Mouse (Mus musculus) heart, embryonic 11.5 days (tissue): Measurements from ENCODE around the gene Rab13. TPM values are rescaled to one million over a fixed set of nuclear protein-coding genes. Genes with fewer than 3 reads are reported as not detected.
A peak's percentile ranks its signal among the peaks of the same experiment; 100 is the strongest.

Source experiments
- ATAC-seq: fragments of 200-750 bp; cut with Nextera tagmentation; replicated peaks from 2 replicates; pipeline ENCODE4 v1.8.0; 2017; ENCODE audit warnings: moderate library complexity; ENCODE audit not compliant: insufficient number of reproducible peaks, low FRiP score, low TSS enrichment
- H3K27ac ChIP-seq: fragments of 300-500 bp; sonication (generic); 2 replicates; pipeline ENCODE4 v1.5.1; 2014; ENCODE audit warnings: mild to moderate bottlenecking, low read depth, low read length
- H3K27me3 ChIP-seq: fragments of 300-500 bp; sonication (generic); 2 replicates; pipeline ENCODE4 v1.6.1; 2014; ENCODE audit warnings: mild to moderate bottlenecking, low read length, mixed read lengths; ENCODE audit not compliant: control insufficient read depth, insufficient read depth
- H3K36me3 ChIP-seq: fragments of 300-500 bp; sonication (generic); 2 replicates; pipeline ENCODE4 v1.6.1; 2014; ENCODE audit warnings: mild to moderate bottlenecking, low read length, moderate library complexity, mixed read lengths; ENCODE audit not compliant: control insufficient read depth, insufficient read depth
- H3K4me1 ChIP-seq: fragments of 300-500 bp; sonication (generic); 2 replicates; pipeline ENCODE4 v1.6.1; 2014; ENCODE audit warnings: low read length; ENCODE audit not compliant: control insufficient read depth, insufficient read depth
- H3K4me2 ChIP-seq: fragments of 300-500 bp; sonication (generic); 2 replicates; pipeline ENCODE4 v1.6.1; 2014; ENCODE audit warnings: mild to moderate bottlenecking, moderate library complexity
- H3K4me3 ChIP-seq: fragments of 300-500 bp; sonication (generic); 2 replicates; pipeline ENCODE4 v1.5.1; 2014; ENCODE audit warnings: low read depth, low read length
- H3K9ac ChIP-seq: fragments of 300-500 bp; sonication (generic); 2 replicates; pipeline ENCODE4 v1.6.1; 2014; ENCODE audit warnings: mild to moderate bottlenecking, low read depth, low read length, moderate library complexity
- H3K9me3 ChIP-seq: fragments of 300-500 bp; sonication (generic); replicated peaks from 2 replicates; pipeline ENCODE4 v1.6.1; 2016; ENCODE audit warnings: low read length; ENCODE audit not compliant: control insufficient read depth
- WGBS: fragments of 180-500 bp; shearing (Covaris S2); extraction: QIAGEN DNeasy Blood & Tissue Kit; methylation state at CpG from one replicate; pipeline ENCODE4 v1.1.7; 2014; ENCODE audit not compliant: insufficient replicate concordance; 5-methylcytosine and 5-hydroxymethylcytosine counted together
- polyA plus RNA-seq: library from polyadenylated mRNA; unstranded; fragments of >200 nt; fragmentation: Nextera tagmentation; extraction: Ambion mirVana; gene quantifications from 2 replicates; pipeline ENCODE4 v1.2.1, GENCODE M21; 2014

The Rab13 gene
- polyA plus RNA-seq, 1 experiment from 2014 or later: 16.6 TPM

DNA sequence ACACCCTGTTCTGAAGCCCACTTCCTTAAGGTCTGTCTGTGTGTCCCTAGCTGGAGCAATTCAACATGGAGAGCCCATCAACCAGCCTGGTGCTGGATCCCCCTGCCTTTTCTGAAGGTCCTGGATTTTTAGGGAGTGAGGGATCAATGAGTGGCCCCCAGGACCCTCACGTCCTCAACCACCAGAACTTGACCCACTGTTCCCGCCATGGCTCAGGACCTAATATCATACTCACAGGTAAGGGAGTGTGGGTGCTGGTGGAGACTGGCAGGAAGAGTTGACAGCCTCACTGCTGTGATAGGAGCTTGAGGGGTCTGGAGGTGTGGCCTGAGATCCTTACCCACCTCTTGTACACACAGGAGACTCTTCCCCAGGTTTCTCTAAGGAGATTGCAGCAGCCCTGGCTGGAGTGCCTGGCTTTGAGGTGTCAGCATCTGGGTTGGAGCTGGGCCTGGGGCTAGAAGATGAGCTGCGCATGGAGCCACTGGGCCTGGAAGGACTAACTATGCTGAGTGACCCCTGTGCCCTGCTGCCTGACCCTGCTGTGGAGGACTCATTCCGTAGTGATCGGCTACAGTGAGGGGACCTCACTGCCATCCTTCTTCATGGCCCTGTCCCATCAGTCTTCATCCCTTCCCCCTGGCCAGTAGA, 49.8 kb downstream of the Rab13 start:
- no peak for ATAC-seq
- no peaks in the 10 kb centered on the region for H3K27me3 ChIP-seq
- no peak overlapping the region for H3K4me2 ChIP-seq
- peaks cover 34% of the 10 kb centered on the region for H3K36me3 ChIP-seq
- no peaks in the 10 kb centered on the region for H3K9me3 ChIP-seq
- WGBS: 80% methylated on average over 5 of the region's 5 CpGs
- no peak overlapping the region for H3K27ac ChIP-seq
- H3K9ac ChIP-seq: no peak overlapping the region
- H3K4me3 ChIP-seq: no peak overlapping the region
- peaks cover 9% of the 10 kb centered on the region; the same call in 1 of the 2 replicates for H3K4me1 ChIP-seq

DNA sequence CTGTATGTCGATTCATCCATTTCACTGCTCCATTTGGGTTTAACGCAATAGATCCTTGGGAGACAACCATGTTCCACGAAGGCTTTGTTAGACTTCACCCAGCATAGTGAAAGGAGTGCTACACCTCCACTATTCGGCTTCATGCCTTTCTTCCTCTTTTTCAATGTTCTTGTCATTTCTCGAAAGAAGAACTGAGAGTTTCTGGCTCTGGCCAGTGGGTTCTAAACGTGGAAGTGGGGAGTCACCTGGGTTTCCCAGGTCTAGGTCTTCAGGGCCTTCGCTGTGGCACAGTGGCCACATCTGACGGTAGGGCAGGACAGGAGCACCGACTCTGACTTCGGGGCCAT, 51.2 kb downstream of the Rab13 start:
- no peaks in the 10 kb centered on the region for H3K9me3 ChIP-seq
- H3K27ac ChIP-seq: peak overlapping the region; percentile 98
- peaks cover 28% of the 10 kb centered on the region for H3K36me3 ChIP-seq
- H3K9ac ChIP-seq: peak overlapping the region; percentile 92
- H3K4me3 ChIP-seq: peak overlapping the region; percentile 80
- H3K4me2 ChIP-seq: peak overlapping the region; percentile 80
- H3K4me1 ChIP-seq: peaks cover 9% of the 10 kb centered on the region; the same call in 1 of the 2 replicates
- 32% methylated on average over 10 of the region's 10 CpGs for WGBS
- no peaks in the 10 kb centered on the region for H3K27me3 ChIP-seq
- no peak for ATAC-seq

DNA sequence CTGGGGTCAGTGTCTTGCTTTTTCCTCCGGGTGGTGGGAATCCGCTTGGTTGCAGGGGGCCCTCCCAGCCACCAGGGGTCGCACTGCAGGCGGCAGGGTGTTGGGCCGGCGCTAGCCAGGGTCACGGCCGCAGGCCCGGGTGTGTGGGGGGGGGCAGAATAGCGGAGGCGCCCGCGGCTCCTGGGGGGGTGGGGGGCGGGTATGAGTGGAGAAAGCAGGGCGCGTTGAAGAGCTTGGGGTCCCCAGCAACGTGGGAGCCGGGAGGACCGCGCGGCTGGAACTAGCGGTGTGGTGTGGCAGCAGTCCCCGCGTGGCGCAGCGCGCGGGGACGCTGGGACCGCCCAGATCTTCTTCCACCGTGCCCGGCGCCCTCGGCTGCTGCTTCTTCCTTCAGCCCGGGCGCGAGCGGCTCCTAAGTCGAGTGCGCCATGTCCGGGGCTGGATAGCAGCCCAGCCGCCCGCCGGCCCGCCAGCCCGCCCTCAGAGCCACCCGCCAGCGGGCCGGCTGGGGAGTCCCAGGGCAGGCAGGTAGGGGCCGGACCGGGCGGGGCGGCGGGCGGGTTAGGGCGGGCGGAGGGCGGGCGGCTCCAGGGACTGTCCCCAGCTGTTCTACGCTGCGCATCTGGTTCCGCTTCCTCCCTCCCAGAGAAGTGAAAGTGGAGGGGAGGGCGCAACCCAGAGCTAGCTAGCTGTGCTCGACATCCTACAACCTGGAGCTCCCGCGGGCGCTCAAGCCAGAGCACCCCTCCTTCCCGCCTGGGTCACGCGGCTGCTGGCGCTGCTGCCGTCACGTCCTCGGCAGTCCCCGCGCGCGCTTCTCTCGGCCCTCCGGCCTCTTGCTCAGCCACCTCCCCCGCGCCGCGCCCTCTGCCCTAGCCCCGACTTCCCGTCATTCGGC, 51.8 kb downstream of the Rab13 start, which contains the start of gene Dennd4b:
Dennd4b (plus strand) TSS at position 152 of the 898 bp plus-strand sequence.
- peak within 1 kb of the TSS; percentile 80 for H3K4me2 ChIP-seq
- WGBS: under 1% methylated on average over 80 of the region's 87 CpGs
- no peaks in the 10 kb centered on the region for H3K27me3 ChIP-seq
- no peaks in the 10 kb centered on the region for H3K9me3 ChIP-seq
- H3K4me1 ChIP-seq: peaks cover 9% of the 10 kb centered on the region; the same call in 1 of the 2 replicates
- ATAC-seq: peak; percentile 88
- peaks cover 23% of the 10 kb centered on the region for H3K36me3 ChIP-seq
- H3K9ac ChIP-seq: peak within 1 kb of the TSS; percentile 92
- H3K4me3 ChIP-seq: peak within 1 kb of the TSS; percentile 80
- peak within 1 kb of the TSS; percentile 98 for H3K27ac ChIP-seq

DNA sequence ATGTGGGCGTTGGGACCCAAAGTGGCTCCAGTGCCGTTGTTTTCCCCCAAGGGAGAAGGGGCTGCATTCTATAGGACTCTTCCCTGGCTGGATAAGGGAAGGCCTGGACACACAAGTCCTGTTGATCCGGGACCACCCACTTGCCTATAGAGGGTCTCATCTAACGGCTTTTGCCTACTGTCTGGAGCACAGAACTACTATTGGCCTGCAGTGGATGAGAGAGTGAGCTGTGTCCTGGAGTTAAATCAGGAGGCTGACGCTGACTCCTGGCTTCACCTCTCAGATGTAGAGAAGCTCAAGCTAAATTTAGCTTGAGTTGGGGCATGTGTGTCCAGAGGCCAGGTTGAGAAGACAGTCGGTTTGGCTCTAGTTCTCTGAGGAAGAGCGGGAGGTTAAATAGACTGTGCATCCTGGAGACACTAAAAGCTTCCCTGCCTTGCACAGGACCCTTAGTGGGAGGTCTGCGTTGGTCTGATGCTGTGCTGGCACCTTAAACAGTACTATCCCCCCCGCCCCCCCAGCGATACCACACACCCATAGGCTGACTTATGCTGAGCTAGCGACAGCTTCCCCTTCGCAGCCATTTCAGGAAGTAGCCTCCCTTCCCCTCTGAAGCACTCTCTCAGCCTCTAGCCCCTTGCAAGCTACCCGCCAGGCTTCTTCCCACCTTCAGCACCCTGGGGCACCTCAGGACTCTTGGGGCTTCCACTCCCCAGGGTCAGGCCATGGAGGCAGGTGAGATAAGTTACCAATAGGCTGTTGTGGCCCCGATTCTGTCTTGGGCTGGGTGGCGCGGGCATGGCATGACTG, 52.6 kb downstream of the Rab13 start:
- peak; percentile 8 for ATAC-seq
- 16% methylated on average over 16 of the region's 16 CpGs for WGBS
- Histone ChIP-seq H3K27me3 (no peaks in the 10 kb centered on the region), H3K4me1 (peaks cover 9% of the 10 kb centered on the region; the same call in 1 of the 2 replicates), H3K9me3 (no peaks in the 10 kb centered on the region), H3K27ac (peak overlapping the region; percentile 98), H3K36me3 (peaks cover 21% of the 10 kb centered on the region), H3K9ac (peak overlapping the region; percentile 92), H3K4me3 (peak overlapping the region; percentile 80), H3K4me2 (peak overlapping the region; percentile 80)

DNA sequence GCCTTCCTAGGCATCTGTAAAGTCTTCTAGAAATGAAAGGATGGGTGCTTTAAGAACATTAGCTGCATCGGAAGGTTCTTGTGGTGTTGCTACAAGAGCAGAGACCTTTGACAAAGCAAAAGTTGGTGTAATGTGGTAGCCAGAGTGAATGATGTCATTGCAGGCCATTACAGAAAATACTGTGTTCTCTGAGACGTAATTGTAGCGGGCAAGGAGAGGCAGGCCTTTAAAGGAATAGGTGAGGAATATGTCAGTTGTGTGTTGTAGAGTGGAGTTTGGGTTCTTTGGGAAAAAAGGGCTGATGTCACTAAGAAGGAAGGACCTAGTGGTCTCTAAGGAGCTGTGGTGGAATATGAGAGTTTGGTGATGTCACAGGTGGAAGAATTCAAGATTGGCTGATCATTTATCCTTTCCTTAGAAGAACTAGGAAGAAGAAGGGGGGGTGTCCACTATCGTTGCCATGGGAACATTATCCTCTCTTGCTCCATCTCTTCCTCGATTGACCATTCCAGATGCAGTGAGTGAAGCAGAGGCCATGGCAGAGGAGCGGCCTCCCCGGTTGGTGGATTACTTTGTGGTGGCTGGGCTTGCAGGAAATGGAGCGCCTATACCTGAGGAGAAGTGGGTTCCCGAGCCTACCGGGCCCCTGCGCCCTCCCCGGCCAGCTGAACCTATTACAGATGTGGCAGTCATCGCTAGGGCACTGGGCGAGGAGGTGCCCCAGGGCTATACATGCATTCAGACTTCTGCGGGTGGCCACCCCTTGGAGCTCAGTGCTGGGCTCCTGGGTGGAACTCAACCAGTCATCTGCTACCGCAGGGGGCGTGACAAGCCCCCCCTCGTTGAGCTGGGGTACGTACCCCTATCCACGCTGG, 53.6 kb downstream of the Rab13 start:
- Histone ChIP-seq H3K4me3 (no peak overlapping the region), H3K27me3 (no peaks in the 10 kb centered on the region), H3K36me3 (peaks cover 20% of the 10 kb centered on the region), H3K4me1 (peaks cover 9% of the 10 kb centered on the region; the same call in 1 of the 2 replicates), H3K9me3 (no peaks in the 10 kb centered on the region), H3K9ac (peak overlapping the region; percentile 92), H3K27ac (no peak overlapping the region), H3K4me2 (peak overlapping the region; percentile 80)
- no peak for ATAC-seq
- WGBS: 88% methylated on average over 20 of the region's 20 CpGs

DNA sequence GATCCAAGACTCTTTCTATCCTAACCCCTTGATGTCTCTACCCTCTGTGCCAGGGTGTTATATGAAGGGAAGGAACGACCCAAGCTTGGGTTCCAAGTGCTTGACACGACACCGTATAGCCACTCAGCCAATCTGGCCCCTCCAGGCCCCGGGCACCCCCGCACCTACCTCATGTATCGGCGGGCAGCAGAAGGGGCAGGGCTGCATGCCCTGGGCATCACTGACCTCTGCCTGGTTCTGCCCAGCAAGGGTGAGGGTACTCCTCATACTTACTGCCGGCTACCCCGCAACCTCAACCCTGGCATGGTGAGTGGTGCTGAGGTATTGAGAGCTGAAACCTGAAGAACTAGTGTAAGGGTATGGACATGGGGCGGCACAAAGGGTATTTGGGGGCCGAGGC, 54.7 kb downstream of the Rab13 start:
- Histone ChIP-seq H3K27me3 (no peaks in the 10 kb centered on the region), H3K4me1 (peaks cover 9% of the 10 kb centered on the region; the same call in 1 of the 2 replicates), H3K4me3 (no peak overlapping the region), H3K27ac (no peak overlapping the region), H3K4me2 (no peak overlapping the region), H3K36me3 (peaks cover 18% of the 10 kb centered on the region), H3K9ac (no peak overlapping the region), H3K9me3 (no peaks in the 10 kb centered on the region)
- ATAC-seq: no peak
- 88% methylated on average over 11 of the region's 11 CpGs for WGBS

DNA sequence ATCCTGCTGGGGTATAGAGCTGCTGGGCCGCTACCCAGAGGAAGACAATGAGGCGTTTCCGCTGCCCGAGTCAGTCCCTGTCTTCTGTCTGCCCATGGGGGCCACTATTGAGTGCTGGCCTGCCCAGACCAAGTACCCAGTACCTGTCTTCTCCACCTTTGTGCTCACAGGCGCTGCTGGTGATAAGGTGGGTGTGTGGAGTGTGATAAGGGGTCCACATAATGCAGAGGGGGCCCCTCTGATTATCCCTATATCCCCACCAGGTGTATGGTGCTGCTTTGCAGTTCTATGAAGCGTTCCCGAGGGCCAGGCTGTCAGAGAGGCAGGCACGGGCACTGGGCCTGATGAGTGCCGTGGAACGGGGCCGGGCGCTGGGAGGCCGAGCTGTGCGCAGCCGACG, 55.5 kb downstream of the Rab13 start:
- Histone ChIP-seq H3K4me1 (peaks cover 9% of the 10 kb centered on the region; the same call in 1 of the 2 replicates), H3K27me3 (no peaks in the 10 kb centered on the region), H3K36me3 (peaks cover 17% of the 10 kb centered on the region), H3K9me3 (no peaks in the 10 kb centered on the region), H3K27ac (no peak overlapping the region), H3K4me3 (no peak overlapping the region), H3K9ac (no peak overlapping the region), H3K4me2 (no peak overlapping the region)
- ATAC-seq: no peak
- 87% methylated on average over 16 of the region's 16 CpGs for WGBS
